Mouse (Mus musculus) right cerebral cortex, postnatal 14 days (tissue): ENCODE results near the gene Magel2.
A peak's percentile ranks its signal among the peaks of the same experiment; 100 is the strongest.

ENCODE experiments used
- DNase-seq: peaks from one replicate; pipeline ENCODE4 v3.0.0; 2022

The Magel2 gene

GRCm38 (mm10) chr7:62423210-62423609 lies 46.4 kb downstream of the Magel2 start:
- DNase-seq, result no peak

GRCm38 (mm10) chr7:62428337-62428736 lies 51.5 kb downstream of the Magel2 start:
- peak; percentile 17 for DNase-seq
